Mouse (Mus musculus) adrenal gland, postnatal 36 days (tissue): Measurements from ENCODE around the gene Ano6. TPM values are rescaled to one million over a fixed set of nuclear protein-coding genes. Genes with fewer than 3 reads are reported as not detected.

ENCODE experiments used
- DNase-seq, 2 experiments: peaks; one replicate each; pipeline ENCODE4 v3.0.0; 2021; ENCODE audit warnings: mixed read lengths in 1 of 2
- total RNA-seq, 2 experiments: library from RNA; stranded (reverse); gene quantifications; 2 replicates each; pipeline ENCODE4 v1.2.3; 2021

The Ano6 gene
- total RNA-seq, 2 experiments from 2014 or later: 68.0 to 73.7 TPM

DNA sequence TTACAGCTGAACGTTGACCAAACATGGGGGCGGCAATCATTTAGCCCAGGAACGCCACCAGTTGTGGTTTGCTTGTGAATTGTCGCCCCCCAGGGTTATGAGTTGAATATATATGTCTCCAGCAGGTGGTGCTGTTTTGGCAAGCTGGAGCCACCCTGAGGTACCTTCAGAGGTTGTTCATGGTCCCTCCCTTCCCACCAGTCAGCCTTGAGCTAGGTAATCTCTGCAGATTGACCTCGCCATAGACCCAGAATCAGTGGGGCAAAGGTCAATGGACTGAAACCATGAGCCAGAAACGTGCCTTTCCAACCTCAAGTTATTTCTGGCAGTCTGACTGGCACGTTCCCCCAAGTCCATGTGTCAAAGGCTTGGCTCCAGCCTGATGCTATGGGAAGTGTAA is 22.8 kb upstream of the Ano6 start:
- DNase-seq: peak in 1 of 2 experiments; percentile 20

DNA sequence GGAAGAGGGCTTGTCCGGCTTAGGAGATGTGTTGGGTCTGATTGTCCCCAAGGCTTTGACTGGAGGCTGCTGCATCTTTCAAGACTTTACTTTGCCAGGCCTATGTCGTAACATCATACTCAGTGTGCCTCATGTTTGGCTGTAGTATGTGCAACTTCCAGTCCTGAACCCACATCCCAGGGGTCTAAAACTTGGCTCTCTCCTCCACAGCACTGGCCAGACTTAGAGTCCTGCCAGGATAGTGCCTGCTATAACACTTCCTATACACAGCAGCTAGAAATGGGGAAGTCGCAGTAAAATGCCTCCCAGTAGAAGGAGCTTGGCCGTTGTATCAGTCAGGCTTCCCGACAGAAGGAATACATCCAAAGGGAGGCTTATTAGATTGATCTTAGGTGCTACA is 21.9 kb upstream of the Ano6 start:
- peak; percentile 12 to 50 for DNase-seq

DNA sequence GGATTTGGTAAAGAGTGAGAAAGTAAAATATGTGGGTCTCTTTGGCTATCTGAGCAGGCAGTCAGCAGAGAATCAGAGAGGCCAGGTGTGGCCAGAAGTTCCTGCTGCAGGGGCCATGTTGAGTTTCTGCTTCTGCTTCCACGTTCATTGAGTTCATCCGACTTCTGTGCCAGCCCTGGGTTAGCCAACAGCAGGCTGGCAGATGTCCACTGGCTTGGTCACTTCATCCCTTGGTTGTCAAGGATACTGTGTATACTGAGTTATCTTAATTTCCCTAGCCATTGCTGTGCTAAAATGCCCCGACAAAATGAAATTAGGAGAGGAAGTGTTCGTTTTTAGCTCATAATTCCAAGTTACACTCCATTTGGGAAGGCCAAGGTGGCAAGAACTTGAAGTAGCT is 21.1 kb upstream of the Ano6 start:
- peak; percentile 53 for DNase-seq

DNA sequence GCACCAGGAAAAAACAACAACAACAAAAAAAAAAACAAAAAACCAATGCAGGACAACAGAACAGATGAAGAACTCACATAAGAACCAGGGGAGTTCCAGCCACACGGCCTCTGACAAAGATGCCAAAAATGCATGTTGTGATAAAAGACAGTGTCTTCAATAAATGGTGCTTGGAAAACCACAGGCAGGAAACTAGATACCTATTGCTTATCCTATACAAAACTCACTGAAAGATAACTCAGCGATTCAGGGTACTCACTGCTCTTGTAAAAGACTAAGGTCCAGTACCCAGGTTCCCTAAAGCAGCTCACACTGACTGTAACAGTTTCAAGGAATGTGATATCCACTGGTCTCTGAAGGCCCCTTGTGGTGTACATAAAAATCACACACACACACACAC is 20.3 kb upstream of the Ano6 start:
- DNase-seq: no peak

GRCm38 (mm10) chr15:95772374-95772773 is 18.3 kb upstream of the Ano6 start:
- no peak for DNase-seq

- DNase-seq: peak; percentile 82 to 85
Observed at GRCm38 (mm10) chr15:95772861-95773836, 17.5 kb upstream of the Ano6 start.

- no peak for DNase-seq
Observed at GRCm38 (mm10) chr15:95774197-95774596, 16.4 kb upstream of the Ano6 start.

GRCm38 (mm10) chr15:95774674-95775414 is 15.8 kb upstream of the Ano6 start:
- DNase-seq: no peak

DNA sequence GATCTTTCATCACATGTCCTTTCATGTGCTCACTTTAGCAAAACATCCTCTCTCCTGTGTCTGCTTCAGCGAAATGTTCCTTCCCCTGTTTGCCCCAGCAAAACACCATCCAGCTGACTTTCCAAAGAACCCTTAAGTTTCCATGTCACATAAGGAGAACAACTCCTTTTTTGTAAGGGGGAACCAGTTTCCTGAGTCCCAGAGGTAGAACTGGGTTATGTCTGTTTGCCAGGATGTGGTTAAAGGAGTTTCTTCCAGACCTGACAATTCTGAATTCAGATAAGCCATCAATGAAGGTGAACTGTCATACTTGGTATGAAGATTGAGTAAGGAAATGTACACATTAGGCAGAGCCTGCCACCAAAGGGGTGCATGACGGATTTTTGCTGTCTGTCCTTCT is 12.9 kb upstream of the Ano6 start:
- DNase-seq: no peak

GRCm38 (mm10) chr15:95778710-95779109 is 11.9 kb upstream of the Ano6 start:
- no peak for DNase-seq

DNA sequence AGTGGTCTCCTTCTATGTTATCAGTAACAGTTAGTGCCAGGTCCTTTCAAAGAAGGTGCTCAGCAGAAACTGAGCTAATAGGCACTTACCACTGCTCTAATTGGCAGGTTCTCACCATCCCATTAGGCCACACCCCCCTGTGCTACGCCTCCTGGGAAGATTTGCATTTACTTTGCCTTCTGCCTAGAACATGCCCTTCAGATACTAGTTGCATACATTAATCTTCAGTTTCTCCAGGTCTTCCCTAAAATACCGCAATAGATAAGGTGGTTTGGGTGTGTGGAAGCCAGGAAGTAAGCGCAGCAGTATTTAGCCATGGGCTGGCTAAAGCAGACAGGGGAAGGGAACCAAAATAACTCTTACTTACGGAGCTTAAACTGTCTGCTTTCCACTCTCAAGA is 4.0 kb upstream of the Ano6 start:
- DNase-seq: no peak

DNA sequence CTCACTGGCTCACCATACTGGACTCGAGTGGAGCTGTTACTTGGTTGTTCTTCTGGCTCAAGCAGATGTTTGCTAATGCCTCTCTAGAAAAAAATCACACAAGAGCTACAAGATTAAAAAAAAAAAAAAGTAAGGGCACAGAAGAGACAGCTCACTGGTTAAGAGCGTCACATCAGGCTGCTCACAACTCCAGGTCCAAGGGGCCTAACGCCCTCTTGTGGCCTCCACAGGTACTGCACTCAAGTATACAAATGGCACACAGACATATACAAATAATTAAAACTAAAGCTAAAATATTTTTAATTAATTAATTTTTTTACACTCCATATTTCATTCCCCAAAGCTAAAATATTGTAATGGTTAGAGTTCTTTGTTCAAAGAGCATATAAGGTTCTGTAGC is 3.1 kb upstream of the Ano6 start:
- no peak for DNase-seq

DNA sequence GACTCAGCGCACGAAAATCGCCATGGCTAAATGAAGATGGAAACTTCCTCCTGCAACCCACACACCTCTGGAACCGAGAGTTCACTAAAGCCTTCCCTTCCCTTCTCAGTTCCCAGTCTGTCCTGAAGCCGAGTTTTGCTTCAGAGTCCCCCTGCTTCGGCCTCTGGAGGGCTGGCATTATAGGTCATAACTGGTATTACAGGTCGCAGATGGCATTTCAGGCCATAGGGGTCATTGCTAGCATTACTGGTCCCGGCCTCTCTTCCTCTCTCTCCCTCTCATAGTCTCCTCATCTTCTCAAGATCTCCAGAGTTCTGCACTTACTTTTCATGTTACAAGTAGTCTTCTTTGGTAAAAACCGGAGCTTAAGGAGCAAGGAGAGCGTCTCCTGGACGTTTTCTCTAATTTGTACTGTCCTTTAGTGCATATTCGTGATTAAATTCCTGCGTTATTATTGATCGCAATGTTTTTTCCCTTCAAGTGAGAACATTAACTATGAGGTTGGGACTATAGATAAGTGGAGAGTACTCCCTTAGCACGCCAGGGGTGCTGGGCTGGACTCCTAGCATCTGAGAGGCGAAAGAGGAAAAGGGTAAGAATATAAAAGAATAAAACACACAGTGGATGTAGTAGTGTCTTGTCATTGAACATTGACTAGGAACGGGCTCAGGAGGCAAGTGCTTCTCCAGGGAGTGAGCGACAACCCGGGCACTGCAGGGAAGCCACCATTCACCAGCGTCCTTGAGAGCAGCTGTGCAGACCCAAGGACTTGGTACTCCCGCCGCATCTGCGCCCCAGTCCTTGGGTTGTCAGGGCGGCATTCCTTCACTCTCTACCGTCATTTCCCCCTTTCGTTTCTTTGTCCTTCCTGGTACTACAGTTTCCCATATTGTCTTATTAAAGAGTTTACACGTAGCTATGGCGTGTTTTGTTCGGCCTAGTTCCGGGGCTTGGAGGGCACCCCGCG is 798 bp upstream of the Ano6 start:
- peak; percentile 64 to 68 for DNase-seq

- peak; percentile 63 to 72 for DNase-seq
Observed at GRCm38 (mm10) chr15:95791141-95791791, 623 bp downstream of the Ano6 start.

GRCm38 (mm10) chr15:95791855-95792254 is 1.2 kb downstream of the Ano6 start:
- no peak for DNase-seq

GRCm38 (mm10) chr15:95792261-95793260 is 1.9 kb downstream of the Ano6 start:
- DNase-seq: no peak

DNA sequence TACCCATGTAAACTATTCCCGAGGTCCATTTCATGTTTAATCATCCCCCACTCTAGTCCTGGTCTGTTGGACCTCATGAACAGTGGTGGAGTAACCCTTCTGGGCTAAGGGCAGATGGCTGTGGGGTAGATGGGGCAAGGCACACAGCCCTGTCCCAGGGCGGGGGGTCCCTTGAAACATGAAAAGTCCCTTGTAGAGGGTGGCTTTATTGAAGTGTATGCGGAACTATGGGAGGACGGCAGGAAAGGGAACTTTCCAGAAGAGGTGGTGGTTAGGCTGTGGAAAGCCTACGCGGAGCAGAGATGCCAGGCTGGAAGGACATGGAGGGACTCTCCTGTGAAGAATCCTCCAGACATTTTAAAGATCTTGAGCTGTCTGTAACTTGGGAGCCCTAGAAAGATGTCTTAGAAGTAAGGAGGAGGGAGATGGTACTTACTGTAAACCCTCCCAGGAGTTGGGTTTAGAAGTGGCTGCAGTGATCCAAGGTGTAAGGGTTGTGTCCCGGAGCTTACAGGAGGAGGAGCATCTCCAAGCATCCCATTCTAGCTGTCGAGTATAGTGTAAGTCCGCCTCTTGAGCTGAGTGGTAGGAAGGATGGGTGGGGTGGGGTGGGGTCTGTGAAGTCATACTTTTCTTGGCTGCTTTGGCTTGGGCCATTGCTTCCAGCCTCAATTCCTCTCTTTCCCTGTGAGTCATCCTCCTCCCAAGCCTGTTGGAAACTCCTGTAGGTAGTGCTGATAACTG is 3.3 kb downstream of the Ano6 start:
- no peak for DNase-seq

- DNase-seq: peak; percentile 67 to 82
Observed at GRCm38 (mm10) chr15:95794611-95795565, 4.2 kb downstream of the Ano6 start.
